In genomic region chr12:81808596-81808995, GRCm38 (mm10) we compare ENCODE assay signal across 14 mouse cellular contexts. TPM values are rescaled to one million over a fixed set of nuclear protein-coding genes. Genes with fewer than 3 reads are reported as not detected.
A peak's percentile ranks its signal among the peaks of the same experiment; 100 is the strongest.
DNase-seq lines count a peak whose midpoint lies in the region; ATAC-seq and TF ChIP-seq lines count a peak whose summit lies in the region.
"Had no signal": no experiment of that assay in that cellular context is flagged by ENCODE, and none has a peak within 500 bp of the region (broad histone marks: within the 10 kb centered on the region; RNA-seq: fewer than 3 reads in every experiment).

No protein-coding gene starts in this region.

- 43% methylated on average over 2 of the region's 2 CpGs for WGBS in hindbrain, embryonic 12.5 days
- 44% methylated on average over 2 of the region's 2 CpGs for WGBS in hindbrain, embryonic 16.5 days
- 26% methylated on average over 2 of the region's 2 CpGs for WGBS in midbrain, embryonic 14.5 days
- 25% methylated on average over 2 of the region's 2 CpGs for WGBS in midbrain, embryonic 16.5 days

- TF ChIP-seq CTCF in brain, embryonic 14.5 days (IDR thresholded peaks at IDR 0.05; ENCODE audit: borderline replicate concordance, extremely low read depth, insufficient read depth, insufficient read length) = no peak

- ATAC-seq in hindbrain, embryonic 12.5 days (ENCODE audit: low FRiP score) = 0 out of 2 replicates have a peak, but pooled peaks have one; percentile 39
- ATAC-seq in hindbrain, embryonic 16.5 days = no peak
- ATAC-seq in midbrain, embryonic 14.5 days (ENCODE audit: low FRiP score, low TSS enrichment) = no peak
- no peak for ATAC-seq in midbrain, embryonic 16.5 days
- ATAC-seq in monocyte, adult 5-6 weeks (replicated peaks; ENCODE audit: insufficient number of reproducible peaks, low FRiP score, low TSS enrichment, poor library complexity, severe bottlenecking) = no peak

- TF ChIP-seq POLR2A in brain, embryonic 14.5 days (IDR thresholded peaks at IDR 0.05; ENCODE audit: borderline replicate concordance, extremely low read depth, insufficient read depth, insufficient read length, poor library complexity, severe bottlenecking) = no peak

- peaks cover 23% of the 10 kb centered on the region for H3K4me1 ChIP-seq in hindbrain, embryonic 12.5 days
- H3K4me1 ChIP-seq in hindbrain, embryonic 16.5 days (ENCODE audit: control insufficient read depth, insufficient read depth, low read depth, low read length) = peaks cover 17% of the 10 kb centered on the region
- peaks cover 16% of the 10 kb centered on the region for H3K4me1 ChIP-seq in midbrain, embryonic 14.5 days (ENCODE audit: control insufficient read depth, insufficient read depth, low read length)
- peaks cover 17% of the 10 kb centered on the region for H3K4me1 ChIP-seq in midbrain, embryonic 16.5 days (ENCODE audit: control insufficient read depth, insufficient read depth, low read length)

- no peak overlapping the region for H3K9ac ChIP-seq in hindbrain, embryonic 12.5 days
- H3K9ac ChIP-seq in hindbrain, embryonic 16.5 days (ENCODE audit: low read depth, low read length) = no peak overlapping the region
- no peak overlapping the region for H3K9ac ChIP-seq in midbrain, embryonic 14.5 days (replicated peaks; ENCODE audit: low read length)
- H3K9ac ChIP-seq in midbrain, embryonic 16.5 days (ENCODE audit: low read depth, low read length) = no peak overlapping the region
- H3K9ac ChIP-seq: embryonic facial prominence, embryonic 13.5 days; forebrain, embryonic 15.5 days; heart, embryonic 13.5 days; hindbrain, embryonic 15.5 days had no signal

- no peak overlapping the region for H3K4me3 ChIP-seq in hindbrain, embryonic 12.5 days
- no peak overlapping the region for H3K4me3 ChIP-seq in hindbrain, embryonic 16.5 days (ENCODE audit: low read length)
- no peak overlapping the region for H3K4me3 ChIP-seq in midbrain, embryonic 14.5 days (replicated peaks; ENCODE audit: low read depth, low read length)
- H3K4me3 ChIP-seq in midbrain, embryonic 16.5 days (ENCODE audit: low read depth, low read length) = no peak overlapping the region
- H3K4me3 ChIP-seq: embryonic facial prominence, embryonic 13.5 days; forebrain, embryonic 15.5 days; hindbrain, embryonic 15.5 days had no signal

- no peaks in the 10 kb centered on the region for H3K9me3 ChIP-seq in hindbrain, embryonic 12.5 days (replicated peaks)
- no peaks in the 10 kb centered on the region for H3K9me3 ChIP-seq in hindbrain, embryonic 16.5 days (ENCODE audit: control insufficient read depth, low read length)
- H3K9me3 ChIP-seq in midbrain, embryonic 14.5 days (ENCODE audit: control insufficient read depth, low read length) = no peaks in the 10 kb centered on the region
- no peaks in the 10 kb centered on the region for H3K9me3 ChIP-seq in midbrain, embryonic 16.5 days (replicated peaks; ENCODE audit: control insufficient read depth, low read length, poor library complexity, severe bottlenecking)
- H3K9me3 ChIP-seq: embryonic facial prominence, embryonic 13.5 days; forebrain, embryonic 15.5 days; heart, embryonic 13.5 days; hindbrain, embryonic 15.5 days had no signal

- H3K4me2 ChIP-seq in hindbrain, embryonic 12.5 days (replicated peaks) = no peak overlapping the region
- H3K4me2 ChIP-seq in hindbrain, embryonic 16.5 days (ENCODE audit: low read length) = no peak overlapping the region
- H3K4me2 ChIP-seq in midbrain, embryonic 14.5 days (ENCODE audit: low read length) = no peak overlapping the region
- no peak overlapping the region for H3K4me2 ChIP-seq in midbrain, embryonic 16.5 days (ENCODE audit: low read length)

- no peak overlapping the region for H3K27ac ChIP-seq in hindbrain, embryonic 12.5 days
- no peak overlapping the region for H3K27ac ChIP-seq in hindbrain, embryonic 16.5 days (ENCODE audit: low read depth, low read length)
- H3K27ac ChIP-seq in midbrain, embryonic 14.5 days (replicated peaks; ENCODE audit: low read depth, low read length) = no peak overlapping the region
- H3K27ac ChIP-seq in midbrain, embryonic 16.5 days (ENCODE audit: low read length) = no peak overlapping the region
- H3K27ac ChIP-seq: embryonic facial prominence, embryonic 13.5 days; forebrain, embryonic 15.5 days; heart, embryonic 13.5 days; hindbrain, embryonic 15.5 days had no signal

- no peaks in the 10 kb centered on the region for H3K36me3 ChIP-seq in hindbrain, embryonic 12.5 days
- H3K36me3 ChIP-seq in hindbrain, embryonic 16.5 days (ENCODE audit: control insufficient read depth, insufficient read depth, low read length) = no peaks in the 10 kb centered on the region
- H3K36me3 ChIP-seq in midbrain, embryonic 14.5 days (ENCODE audit: control insufficient read depth, insufficient read depth, low read length) = no peaks in the 10 kb centered on the region
- H3K36me3 ChIP-seq in midbrain, embryonic 16.5 days (ENCODE audit: control insufficient read depth, insufficient read depth, low read length) = no peaks in the 10 kb centered on the region
- H3K36me3 ChIP-seq: embryonic facial prominence, embryonic 13.5 days; forebrain, embryonic 15.5 days; heart, embryonic 13.5 days; hindbrain, embryonic 15.5 days had no signal

- DNase-seq in midbrain, embryonic 14.5 days = peak; percentile 55
- DNase-seq in brain, embryonic 14.5 days (ENCODE audit: low read depth) = peak; percentile 54
- DNase-seq: cerebellum, adult 11 months; cerebellum, adult 8-10 months; gastrocnemius, postnatal 36 days; heart, adult 11 months had no signal

- peaks cover 10% of the 10 kb centered on the region for H3K27me3 ChIP-seq in hindbrain, embryonic 12.5 days
- H3K27me3 ChIP-seq in hindbrain, embryonic 16.5 days (replicated peaks; ENCODE audit: control insufficient read depth, insufficient read depth, low read length) = no peaks in the 10 kb centered on the region
- no peaks in the 10 kb centered on the region for H3K27me3 ChIP-seq in midbrain, embryonic 14.5 days (ENCODE audit: control insufficient read depth, insufficient read depth, low read length)
- no peaks in the 10 kb centered on the region for H3K27me3 ChIP-seq in midbrain, embryonic 16.5 days (ENCODE audit: control insufficient read depth, insufficient read depth, low read depth, low read length)
- H3K27me3 ChIP-seq: embryonic facial prominence, embryonic 13.5 days; forebrain, embryonic 15.5 days; heart, embryonic 13.5 days; hindbrain, embryonic 15.5 days had no signal

RNA-seq across cellular contexts. Expression of gene Map3k9, which starts 27.6 kb away (rescaled TPM):
- 8.3 and 9.1 TPM in 2 replicates for polyA plus RNA-seq in hindbrain, embryonic 12.5 days (2016; fragmentation: Nextera tagmentation; extraction: Ambion mirVana)
- 7.3 and 8.7 TPM in 2 replicates for polyA plus RNA-seq in hindbrain, embryonic 16.5 days (2015; fragmentation: Nextera tagmentation; extraction: Ambion mirVana)
- 12.4 TPM in 2 replicates for polyA plus RNA-seq in midbrain, embryonic 14.5 days (2014; fragmentation: Nextera tagmentation; extraction: Ambion mirVana)
- polyA plus RNA-seq in midbrain, embryonic 16.5 days (2015; fragmentation: Nextera tagmentation; extraction: Ambion mirVana) = 8.4 and 10.9 TPM in 2 replicates
- polyA plus RNA-seq in brain, embryonic 14.5 days (2012; rRNA removed) = 10.0 and 24.6 TPM in 2 replicates
- total RNA-seq in monocyte, adult 5-6 weeks (2017) = 3.7 to 4.4 TPM (median 4.4 TPM) in 3 replicates

RNA-seq across cellular contexts. Expression of gene Pcnx, which starts 51.2 kb away (rescaled TPM):
- 13.1 and 18.1 TPM in 2 replicates for polyA plus RNA-seq in hindbrain, embryonic 12.5 days (2016; fragmentation: Nextera tagmentation; extraction: Ambion mirVana)
- 8.6 and 9.2 TPM in 2 replicates for polyA plus RNA-seq in hindbrain, embryonic 16.5 days (2015; fragmentation: Nextera tagmentation; extraction: Ambion mirVana)
- 9.0 and 16.5 TPM in 2 replicates for polyA plus RNA-seq in midbrain, embryonic 14.5 days (2014; fragmentation: Nextera tagmentation; extraction: Ambion mirVana)
- polyA plus RNA-seq in midbrain, embryonic 16.5 days (2015; fragmentation: Nextera tagmentation; extraction: Ambion mirVana) = 9.9 and 11.3 TPM in 2 replicates
- polyA plus RNA-seq in brain, embryonic 14.5 days (2012; rRNA removed) = 34.2 and 46.3 TPM in 2 replicates
- 50.3 to 60.0 TPM (median 50.7 TPM) in 3 replicates for total RNA-seq in monocyte, adult 5-6 weeks (2017)
